Mouse (Mus musculus) hindbrain, postnatal 0 days (tissue): ENCODE measurements around the gene Slc17a5. TPM values are rescaled to one million over a fixed set of nuclear protein-coding genes. Genes with fewer than 3 reads are reported as not detected.
A peak's percentile ranks its signal among the peaks of the same experiment; 100 is the strongest.

ENCODE experiments used
- ATAC-seq: fragments of 200-750 bp; cut with Nextera tagmentation; 2 replicates; pipeline ENCODE4 v1.8.0; 2017; ENCODE audit warnings: mild to moderate bottlenecking, moderate TSS enrichment, moderate library complexity
- DNase-seq: peaks from one replicate; pipeline ENCODE4 v3.0.0-alpha.2; 2015; ENCODE audit warnings: low spot score
- H3K27ac ChIP-seq: fragments of 300-500 bp; sonication (generic); 2 replicates; pipeline ENCODE4 v1.5.1; 2014; ENCODE audit warnings: mild to moderate bottlenecking
- H3K27me3 ChIP-seq: fragments of 300-500 bp; sonication (generic); 2 replicates; pipeline ENCODE4 v1.6.1; 2014; ENCODE audit warnings: low read length, mixed read lengths; ENCODE audit not compliant: insufficient read depth
- H3K36me3 ChIP-seq: fragments of 300-500 bp; sonication (generic); 2 replicates; pipeline ENCODE4 v1.6.1; 2014; ENCODE audit warnings: low read length, mixed read lengths; ENCODE audit not compliant: insufficient read depth
- H3K4me1 ChIP-seq: fragments of 300-500 bp; sonication (generic); 2 replicates; pipeline ENCODE4 v1.6.1; 2014; ENCODE audit warnings: antibody characterized with exemption, low read length, mixed read lengths; ENCODE audit not compliant: insufficient read depth
- H3K4me2 ChIP-seq: fragments of 300-500 bp; sonication (generic); 2 replicates; pipeline ENCODE4 v1.6.1; 2014; ENCODE audit warnings: low read depth, mild to moderate bottlenecking, low read length, moderate library complexity, mixed read lengths
- H3K4me3 ChIP-seq: fragments of 300-500 bp; sonication (generic); 2 replicates; pipeline ENCODE4 v1.5.1; 2014; ENCODE audit warnings: low read length
- H3K9ac ChIP-seq: fragments of 300-500 bp; sonication (generic); replicated peaks from 2 replicates; pipeline ENCODE4 v1.6.1; 2014; ENCODE audit warnings: mild to moderate bottlenecking, low read length, moderate library complexity, mixed read lengths
- H3K9me3 ChIP-seq: fragments of 300-500 bp; sonication (generic); 2 replicates; pipeline ENCODE4 v1.6.1; 2016; ENCODE audit warnings: low read length, mixed read lengths
- CTCF ChIP-seq: IDR thresholded peaks from 2 replicates; pipeline ENCODE4 v1.5.1; 2016; ENCODE audit warnings: antibody characterized with exemption, control low read depth, low read depth
- WGBS: fragments of 180-500 bp; shearing (Covaris S2); extraction: QIAGEN DNeasy Blood & Tissue Kit; methylation state at CpG from one replicate; pipeline ENCODE4 v1.1.7; 2014; 5-methylcytosine and 5-hydroxymethylcytosine counted together
- polyA plus RNA-seq: library from polyadenylated mRNA; unstranded; fragments of >200 nt; fragmentation: Nextera tagmentation; extraction: Ambion mirVana; gene quantifications from 2 replicates; pipeline ENCODE4 v1.2.1, GENCODE M21; 2015
- total RNA-seq: library from RNA; depleted of rRNA; stranded (reverse); fragments of >200 nt; gene quantifications from 2 replicates; pipeline ENCODE4 v1.2.3, GENCODE M21; 2014

The Slc17a5 gene
- total and polyA plus RNA-seq, 2 experiments from 2014 or later, result 9.9 to 16.6 TPM

DNA sequence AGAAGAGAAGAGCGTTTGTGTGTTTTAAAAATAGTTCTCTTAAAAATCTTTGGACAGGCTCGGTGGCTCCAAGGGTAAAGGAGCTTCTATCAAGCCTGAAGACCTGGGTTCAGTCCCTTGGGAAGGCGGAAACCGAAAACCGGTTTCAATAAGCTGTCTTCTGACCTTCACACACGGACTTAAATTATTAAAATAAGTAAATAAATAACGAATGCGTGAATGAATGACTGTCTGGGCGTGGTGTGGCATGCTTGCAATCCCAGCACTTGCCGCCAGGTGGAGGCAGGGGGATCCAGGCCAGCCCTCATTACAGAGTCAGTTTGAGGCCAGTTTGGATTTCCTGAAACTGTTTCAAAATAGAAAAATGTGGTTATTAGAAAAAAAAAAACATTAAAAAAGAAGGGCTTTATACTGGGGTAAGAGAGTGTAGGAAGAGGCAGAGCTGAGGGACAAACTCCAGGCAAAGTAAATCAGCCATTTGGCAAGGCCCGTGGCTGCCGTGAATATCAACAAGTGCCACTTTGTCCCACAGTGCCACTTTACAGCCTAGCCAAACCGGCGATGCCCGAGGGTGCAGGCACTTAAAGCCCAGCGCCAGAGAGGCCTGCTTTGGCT is 60.0 kb downstream of the Slc17a5 start:
- Histone ChIP-seq H3K9ac (peak overlapping the region; percentile 57), H3K4me3 (peak overlapping the region; percentile 38), H3K9me3 (no peaks in the 10 kb centered on the region), H3K4me1 (no peaks in the 10 kb centered on the region), H3K27me3 (no peaks in the 10 kb centered on the region), H3K4me2 (peak overlapping the region; percentile 88), H3K27ac (peak overlapping the region; percentile 86), H3K36me3 (no peaks in the 10 kb centered on the region)
- WGBS, result 2% methylated on average over 16 of the region's 16 CpGs
- DNase-seq, result peak; percentile 83
- TF ChIP-seq CTCF, result peak; percentile 94
- ATAC-seq, result peak; percentile 80

DNA sequence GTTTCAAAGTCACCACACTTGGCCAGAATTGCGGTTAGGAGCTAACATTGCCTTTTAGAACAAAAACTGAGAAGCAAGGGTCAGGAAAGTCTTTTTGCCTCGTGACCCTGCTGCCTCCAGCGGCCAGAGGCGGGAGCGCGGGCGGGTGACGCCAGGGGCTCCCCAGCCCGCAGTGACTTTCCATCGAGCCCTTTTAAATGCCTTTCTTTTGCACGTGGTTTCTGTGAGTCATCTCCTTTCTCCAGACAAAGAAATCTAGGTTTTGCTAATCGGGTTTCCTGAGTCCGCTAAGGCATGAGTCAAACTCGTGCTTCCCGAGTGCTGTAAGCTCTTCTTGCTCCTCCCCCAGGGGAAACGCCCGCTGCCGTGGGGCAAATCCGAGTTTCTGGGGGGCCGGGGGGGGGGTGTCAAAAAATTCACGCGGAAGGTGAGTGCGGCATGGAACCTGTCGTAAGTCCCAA is 60.5 kb downstream of the Slc17a5 start:
- no peaks in the 10 kb centered on the region for H3K36me3 ChIP-seq
- peak; percentile 86 for ATAC-seq
- peak; percentile 91 for DNase-seq
- WGBS, result under 1% methylated on average over 24 of the region's 24 CpGs
- no peaks in the 10 kb centered on the region for H3K4me1 ChIP-seq
- peak; percentile 79 for TF ChIP-seq CTCF
- H3K4me2 ChIP-seq, result peak overlapping the region; percentile 88
- H3K27ac ChIP-seq, result peak overlapping the region; percentile 86
- no peaks in the 10 kb centered on the region for H3K9me3 ChIP-seq
- peak overlapping the region; percentile 57 for H3K9ac ChIP-seq
- H3K4me3 ChIP-seq, result peak overlapping the region; percentile 38
- no peaks in the 10 kb centered on the region for H3K27me3 ChIP-seq

DNA sequence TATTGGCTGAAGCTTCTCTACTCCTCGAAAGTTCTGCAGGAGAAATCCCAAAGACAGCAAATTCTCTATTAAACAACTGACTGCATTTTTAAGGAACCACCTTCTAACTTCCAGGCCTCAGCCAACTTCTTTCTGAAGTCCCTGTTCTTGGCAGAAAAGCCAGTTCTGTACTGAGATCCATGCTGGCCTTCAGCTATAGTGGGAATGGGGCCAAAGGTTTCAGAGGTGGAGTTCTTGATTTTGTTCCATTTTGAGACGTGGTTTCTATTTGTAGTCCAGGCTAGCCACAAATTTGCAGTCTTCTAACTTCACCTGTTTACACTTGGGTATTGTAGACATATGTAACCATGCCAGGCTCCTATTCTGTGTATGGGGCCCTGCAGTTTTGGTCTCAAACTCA is 61.6 kb downstream of the Slc17a5 start:
- no peak overlapping the region for H3K4me3 ChIP-seq
- H3K27ac ChIP-seq, result no peak overlapping the region
- DNase-seq (no peak), ATAC-seq (no peak)
- no peaks in the 10 kb centered on the region for H3K4me1 ChIP-seq
- H3K4me2 ChIP-seq, result no peak overlapping the region
- 81% methylated on average over 2 of the region's 2 CpGs for WGBS
- H3K9me3 ChIP-seq, result no peaks in the 10 kb centered on the region
- no peaks in the 10 kb centered on the region for H3K27me3 ChIP-seq
- H3K9ac ChIP-seq, result no peak overlapping the region
- no peaks in the 10 kb centered on the region for H3K36me3 ChIP-seq
- TF ChIP-seq CTCF, result no peak

DNA sequence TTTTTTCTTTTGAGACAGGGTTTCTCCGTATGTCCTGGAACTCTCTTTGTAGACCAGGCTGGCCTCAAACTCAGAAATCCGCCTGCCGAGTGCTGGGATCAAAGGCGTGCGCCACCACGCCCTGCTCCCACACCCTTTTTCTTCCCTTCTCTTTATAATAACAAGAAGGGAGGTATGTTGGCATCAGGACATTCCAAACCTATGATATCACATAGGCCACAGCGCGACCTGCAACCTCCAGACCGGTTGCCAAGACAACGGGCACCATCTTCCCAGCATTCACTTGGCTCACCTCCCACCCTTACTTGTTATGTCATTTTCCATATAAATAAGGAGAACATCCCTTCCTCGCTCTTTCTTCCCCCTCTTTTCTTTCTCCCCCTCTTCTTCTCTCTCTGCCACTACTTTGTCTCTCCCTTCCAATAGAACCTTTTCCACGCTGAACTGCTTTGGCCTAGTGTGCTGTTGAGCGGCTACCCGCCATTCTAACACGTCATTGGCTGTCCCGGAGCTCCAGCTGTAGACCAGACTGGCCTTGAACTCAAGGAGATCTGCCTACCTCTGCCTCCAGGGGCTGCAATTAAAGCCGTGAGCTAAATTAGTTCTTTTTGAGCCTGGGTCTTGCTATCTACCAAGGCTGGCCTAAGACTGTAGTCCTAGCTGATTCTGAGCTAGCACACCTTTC is 62.2 kb downstream of the Slc17a5 start:
- WGBS, result 93% methylated on average over 17 of the region's 17 CpGs

DNA sequence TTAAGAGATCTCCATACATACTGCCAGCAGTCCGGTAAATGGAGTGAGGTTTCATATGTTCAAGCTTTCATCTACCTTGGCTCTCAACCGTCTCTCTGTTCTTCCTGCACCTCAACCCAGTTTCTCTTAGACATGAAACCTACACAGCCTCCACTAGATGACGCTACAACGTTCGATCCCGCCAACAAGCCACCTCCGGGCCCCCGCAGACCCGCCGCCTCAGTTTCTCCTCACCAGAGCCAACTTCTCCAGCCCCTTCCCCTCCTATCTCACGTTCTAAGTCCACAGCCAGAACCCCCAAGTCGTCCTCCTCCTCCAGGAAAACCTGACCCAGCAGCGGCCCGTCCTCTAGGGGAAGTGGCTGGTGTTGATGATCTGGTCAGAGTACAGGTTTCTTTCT is 66.2 kb downstream of the Slc17a5 start:
- WGBS, result 41% methylated on average over 14 of the region's 14 CpGs
- no peaks in the 10 kb centered on the region for H3K9me3 ChIP-seq
- DNase-seq, result peak; percentile 66
- ATAC-seq, result 0 out of 2 replicates have a peak, but pooled peaks have one; percentile 8
- H3K36me3 ChIP-seq, result no peaks in the 10 kb centered on the region
- peak overlapping the region; percentile 77 for H3K4me2 ChIP-seq
- peak overlapping the region; percentile 42; the same call in 1 of the 2 replicates for H3K9ac ChIP-seq
- H3K27ac ChIP-seq, result peak overlapping the region; percentile 83; the same call in 1 of the 2 replicates
- peak; percentile 61 for TF ChIP-seq CTCF
- H3K4me3 ChIP-seq, result peak overlapping the region; percentile 36
- H3K4me1 ChIP-seq, result 0 out of 2 replicates have a peak, but pooled peaks cover 9% of the 10 kb centered on the region
- H3K27me3 ChIP-seq, result no peaks in the 10 kb centered on the region

More for the DNA sequence above, 62.2 kb downstream of the Slc17a5 start:
- no peaks in the 10 kb centered on the region for H3K9me3 ChIP-seq
- H3K9ac ChIP-seq, result no peak overlapping the region
- no peaks in the 10 kb centered on the region for H3K27me3 ChIP-seq
- H3K27ac ChIP-seq, result no peak overlapping the region
- no peak overlapping the region for H3K4me3 ChIP-seq
- ATAC-seq (no peak), DNase-seq (no peak)
- H3K4me2 ChIP-seq, result no peak overlapping the region
- H3K4me1 ChIP-seq, result 0 out of 2 replicates have a peak, but pooled peaks cover 6% of the 10 kb centered on the region
- no peak for TF ChIP-seq CTCF
- no peaks in the 10 kb centered on the region for H3K36me3 ChIP-seq

DNA sequence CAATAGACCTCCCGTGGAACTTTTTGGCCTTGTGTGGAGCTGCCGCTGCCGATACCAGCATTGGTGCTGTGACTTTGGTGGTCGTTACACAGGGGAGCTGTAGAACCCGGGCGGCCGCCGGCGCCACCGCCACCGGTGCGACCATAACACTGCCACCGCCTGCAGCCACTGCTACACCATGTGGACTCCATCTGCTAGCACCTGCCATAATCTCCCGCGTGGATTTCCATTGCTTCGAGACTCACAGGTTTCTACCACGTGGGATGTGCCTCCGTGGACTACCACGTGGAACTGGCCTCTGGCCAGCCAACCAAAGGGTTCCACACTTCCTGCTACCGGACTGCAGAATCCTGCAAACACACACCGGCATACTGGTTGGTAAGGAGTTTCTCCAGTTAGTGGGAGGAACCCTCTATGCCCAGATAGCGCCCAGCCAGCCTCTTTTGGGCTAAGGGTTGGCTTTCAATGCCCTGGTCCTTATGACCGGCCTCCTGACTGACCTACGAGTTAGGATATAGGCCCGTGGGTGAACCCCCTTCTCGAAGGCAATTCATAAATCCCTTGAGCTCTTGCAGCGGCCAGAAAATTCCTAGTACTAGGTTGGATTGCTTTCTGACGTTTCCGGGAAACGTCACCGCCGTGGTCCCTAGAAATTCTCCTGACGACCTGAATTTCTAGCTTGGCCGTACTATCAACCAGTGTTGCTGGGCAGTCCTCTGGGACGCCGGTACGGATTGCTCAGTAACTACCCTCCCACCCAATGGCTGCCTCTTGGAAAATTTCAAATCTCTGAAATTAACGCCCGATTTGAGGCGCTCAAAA is 66.8 kb downstream of the Slc17a5 start:
- peak overlapping the region; percentile 42 for H3K9ac ChIP-seq
- peak; percentile 89 for DNase-seq
- TF ChIP-seq CTCF, result no peak
- no peaks in the 10 kb centered on the region for H3K36me3 ChIP-seq
- peak overlapping the region; percentile 77 for H3K4me2 ChIP-seq
- 4% methylated on average over 40 of the region's 40 CpGs for WGBS
- H3K9me3 ChIP-seq, result no peaks in the 10 kb centered on the region
- H3K27ac ChIP-seq, result peak overlapping the region; percentile 83
- H3K4me1 ChIP-seq, result 0 out of 2 replicates have a peak, but pooled peaks cover 9% of the 10 kb centered on the region
- H3K4me3 ChIP-seq, result peak overlapping the region; percentile 36
- ATAC-seq, result peak; percentile 89
- no peaks in the 10 kb centered on the region for H3K27me3 ChIP-seq
